Mouse (Mus musculus) layer of hippocampus, postnatal 10 days (tissue): Measurements from ENCODE around the gene Ifnl3. TPM values are rescaled to one million over a fixed set of nuclear protein-coding genes. Genes with fewer than 3 reads are reported as not detected.
A peak's percentile ranks its signal among the peaks of the same experiment; 100 is the strongest.

Experiments used
- DNase-seq, 2 experiments: peaks; one replicate each; pipeline ENCODE4 v3.0.0; 2021; ENCODE audit warnings: low spot score in 2 of 2
- total RNA-seq, 2 experiments: library from RNA; stranded (reverse); gene quantifications; 2 replicates each; pipeline ENCODE4 v1.2.3; 2021

The Ifnl3 gene
- total RNA-seq, 2 experiments from 2014 or later, result not detected

DNA sequence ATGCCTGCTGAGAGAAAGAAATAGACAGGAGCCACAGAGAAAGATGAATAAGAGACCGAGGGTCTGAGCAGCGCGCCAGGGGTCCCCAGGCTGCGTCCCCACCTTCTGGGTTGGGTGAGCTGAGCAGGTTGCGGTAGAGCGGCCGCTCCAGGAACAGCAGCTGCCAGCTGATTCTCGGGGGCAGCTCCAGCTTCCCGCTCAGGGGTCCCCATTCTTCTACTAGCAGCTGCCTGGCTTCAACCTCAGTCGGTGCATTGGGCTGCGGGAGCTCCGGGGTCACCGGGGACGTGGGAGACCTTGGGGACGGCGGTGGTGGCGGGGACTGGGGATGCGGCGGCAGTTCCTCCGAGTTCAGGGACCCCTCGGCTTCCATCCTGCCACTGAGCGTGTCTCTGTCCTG is 24.0 kb downstream of the Ifnl3 start:
- DNase-seq, result no peak

- no peak for DNase-seq
Measured at GRCm38 (mm10) chr7:28547154-28547553, 24.5 kb downstream of the Ifnl3 start, which contains the start of gene Nccrp1. Nccrp1 (minus strand) TSS chr7:28547254.

GRCm38 (mm10) chr7:28547628-28548027 is 25.0 kb downstream of the Ifnl3 start:
- DNase-seq, result peak in 1 of 2 experiments; percentile 11

DNA sequence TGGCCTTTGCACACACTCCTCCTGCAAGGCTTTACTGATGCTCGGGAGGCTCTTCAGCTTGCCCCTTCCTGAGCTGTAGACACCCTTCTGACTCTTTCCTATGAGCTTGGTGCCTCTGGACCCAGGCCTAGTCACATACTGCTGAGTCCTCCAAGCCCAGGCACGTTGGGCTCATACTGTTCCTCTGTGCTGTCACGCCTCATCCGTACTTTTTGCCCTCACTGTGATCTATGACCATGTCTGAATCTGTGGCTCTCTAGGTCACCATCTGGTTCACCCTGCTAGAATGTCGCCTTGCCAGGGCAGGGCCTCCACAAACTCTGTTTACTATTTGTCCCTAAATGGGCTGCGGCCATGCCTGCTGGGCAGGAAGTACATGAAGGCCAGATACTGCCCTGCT is 30.4 kb downstream of the Ifnl3 start:
- DNase-seq, result no peak

GRCm38 (mm10) chr7:28555939-28556535 is 33.4 kb downstream of the Ifnl3 start:
- DNase-seq, result no peak

- no peak for DNase-seq
Measured at GRCm38 (mm10) chr7:28557069-28557468, 34.4 kb downstream of the Ifnl3 start.

- peak in 1 of 2 experiments; percentile 26 for DNase-seq
Measured at GRCm38 (mm10) chr7:28557708-28558107, 35.1 kb downstream of the Ifnl3 start.

DNA sequence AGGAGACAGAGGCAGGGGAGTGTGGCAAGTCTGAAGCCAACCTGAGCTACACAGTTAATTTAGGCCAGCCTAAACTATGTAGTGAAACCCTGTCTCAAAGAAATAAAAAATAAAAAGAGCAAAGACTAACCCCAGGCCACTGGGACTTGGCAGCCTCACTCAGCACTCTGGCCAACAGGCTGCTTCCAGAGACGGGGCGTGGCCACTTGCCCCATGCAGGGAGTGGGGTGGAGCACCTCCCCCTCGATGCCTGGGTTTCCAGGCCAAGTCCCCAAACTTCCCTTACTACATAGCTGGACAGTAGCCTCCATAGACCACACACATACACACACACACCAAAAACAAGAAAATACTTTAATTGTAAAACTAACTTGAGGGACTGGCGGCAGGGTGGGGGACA is 35.9 kb downstream of the Ifnl3 start:
- peak in 1 of 2 experiments; percentile 20 for DNase-seq

GRCm38 (mm10) chr7:28560856-28561255 is 38.2 kb downstream of the Ifnl3 start:
- DNase-seq, result peak in 1 of 2 experiments; percentile 23

- no peak for DNase-seq
Measured at GRCm38 (mm10) chr7:28561967-28562366, 39.3 kb downstream of the Ifnl3 start.

DNA sequence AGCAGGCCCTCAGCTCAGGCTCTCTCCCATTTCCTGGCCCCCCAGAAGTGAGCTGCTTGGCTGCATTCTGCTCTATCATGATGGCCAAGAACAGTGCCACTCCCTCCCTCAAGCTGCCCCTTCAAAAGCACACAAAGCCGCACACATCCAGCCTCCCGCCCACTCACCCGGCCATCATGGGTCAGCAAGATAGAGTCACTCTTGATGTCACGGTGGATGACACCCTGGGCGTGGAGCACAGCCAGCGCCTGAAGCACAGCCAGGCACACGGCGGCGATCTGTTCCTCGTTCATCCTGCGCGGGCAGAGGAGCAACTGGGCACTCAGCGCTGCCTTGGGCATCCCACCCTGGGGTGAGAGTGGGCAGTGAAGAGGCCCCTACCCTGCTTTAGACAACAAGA is 39.7 kb downstream of the Ifnl3 start:
- DNase-seq, result no peak

- DNase-seq, result no peak
Measured at GRCm38 (mm10) chr7:28562951-28563350, 40.3 kb downstream of the Ifnl3 start.

DNA sequence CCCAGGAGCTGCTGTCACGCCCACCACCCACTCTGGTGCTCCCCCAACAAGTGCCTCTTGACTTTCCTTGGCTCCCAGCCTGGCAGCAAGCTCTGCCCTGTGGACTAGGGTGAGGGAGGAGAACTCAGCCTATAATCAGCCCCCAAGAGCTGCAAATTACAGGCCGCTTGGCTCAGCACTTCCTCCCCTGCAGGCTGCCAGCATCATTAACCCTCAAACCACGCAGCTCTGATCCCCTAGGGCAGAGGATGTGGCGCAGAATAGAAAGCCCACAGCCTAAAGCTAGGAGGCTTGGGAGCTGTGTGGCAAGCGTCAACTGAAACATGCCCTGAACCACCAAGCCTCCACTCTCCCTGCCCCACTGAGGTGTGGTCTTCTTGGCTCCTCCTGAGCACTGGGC is 42.8 kb downstream of the Ifnl3 start:
- no peak for DNase-seq

GRCm38 (mm10) chr7:28567539-28567938 is 44.9 kb downstream of the Ifnl3 start:
- no peak for DNase-seq

DNA sequence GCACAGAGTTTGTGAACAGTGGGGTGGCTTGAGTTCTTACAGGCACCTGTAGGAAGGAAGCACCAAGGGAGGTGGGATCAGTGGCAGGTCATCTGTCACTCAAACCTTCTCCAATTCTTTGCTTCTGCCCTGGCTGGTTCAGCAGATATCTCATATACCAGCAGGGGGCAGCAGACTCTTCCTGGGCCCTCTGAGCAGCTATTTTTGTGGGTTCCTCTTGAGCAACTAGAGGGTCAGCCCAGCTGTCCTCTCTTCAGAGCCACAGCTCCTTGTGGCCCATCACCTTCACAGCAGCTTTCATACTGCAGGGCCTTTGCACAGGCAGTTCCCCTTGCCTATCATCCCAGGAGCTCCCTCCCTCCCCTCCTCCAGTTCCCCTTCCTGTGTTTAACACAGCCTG is 45.6 kb downstream of the Ifnl3 start:
- peak; percentile 73 to 78 for DNase-seq

- DNase-seq, result no peak
Measured at GRCm38 (mm10) chr7:28570291-28570981, 47.8 kb downstream of the Ifnl3 start.

- no peak for DNase-seq
Measured at GRCm38 (mm10) chr7:28570982-28571682, 48.5 kb downstream of the Ifnl3 start.

GRCm38 (mm10) chr7:28572689-28573088 is 50.1 kb downstream of the Ifnl3 start:
- DNase-seq, result no peak

- DNase-seq, result no peak
Measured at GRCm38 (mm10) chr7:28573236-28573635, 50.6 kb downstream of the Ifnl3 start.
